Mouse (Mus musculus): ENCODE measurements around the gene Abhd6. TPM values are rescaled to one million over a fixed set of nuclear protein-coding genes. Genes with fewer than 3 reads are reported as not detected.

The Abhd6 gene
- polyA plus RNA-seq, 1 experiment from 2014 or later, result 21.4 TPM

DNA sequence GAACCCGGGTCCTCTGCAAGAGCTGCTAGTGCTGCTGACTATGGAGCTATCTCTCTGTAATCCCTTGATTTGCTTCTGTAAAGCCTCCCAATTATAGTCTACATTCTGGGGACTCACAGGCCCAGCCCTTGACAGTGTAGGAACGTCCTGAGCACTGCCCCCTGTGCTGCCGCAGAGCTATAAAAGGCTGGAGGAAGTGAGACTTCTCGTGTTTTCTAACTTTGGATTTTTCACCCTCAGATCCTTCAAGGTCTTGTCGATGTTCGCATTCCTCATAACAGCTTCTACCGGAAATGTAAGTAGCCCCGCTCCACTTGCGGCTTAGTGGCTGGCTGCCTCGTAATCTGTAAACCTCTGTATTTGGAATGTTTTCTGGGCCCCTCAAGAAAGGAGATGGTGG, 46.6 kb downstream of the Abhd6 start:
- Histone ChIP-seq H3K27ac (no peak overlapping the region), H3K9ac (no peak overlapping the region), H3K4me2 (replicated peaks) (no peak overlapping the region), H3K4me1 (no peaks in the 10 kb centered on the region), H3K36me3 (peaks cover 17% of the 10 kb centered on the region), H3K4me3 (no peak overlapping the region), H3K27me3 (no peaks in the 10 kb centered on the region), H3K9me3 (no peaks in the 10 kb centered on the region)
- 90% methylated on average over 10 of the region's 10 CpGs for WGBS
- no peak for ATAC-seq (ENCODE audit: insufficient number of reproducible peaks, insufficient read depth, low FRiP score, low TSS enrichment)

- no peak for ATAC-seq (ENCODE audit: insufficient number of reproducible peaks, insufficient read depth, low FRiP score, low TSS enrichment)
- peaks cover 22% of the 10 kb centered on the region for H3K36me3 ChIP-seq
- WGBS, result 90% methylated on average over 2 of the region's 2 CpGs
Observed at GRCm38 (mm10) chr14:8051869-8052268, 49.2 kb downstream of the Abhd6 start.

GRCm38 (mm10) chr14:8052661-8053060, 50.0 kb downstream of the Abhd6 start:
- Histone ChIP-seq H3K9ac (no peak overlapping the region), H3K27ac (no peak overlapping the region), H3K4me3 (no peak overlapping the region), H3K36me3 (peaks cover 16% of the 10 kb centered on the region; the same call in 1 of the 2 replicates), H3K4me2 (replicated peaks) (no peak overlapping the region), H3K9me3 (no peaks in the 10 kb centered on the region), H3K4me1 (no peaks in the 10 kb centered on the region), H3K27me3 (no peaks in the 10 kb centered on the region)
- no peak for ATAC-seq (ENCODE audit: insufficient number of reproducible peaks, insufficient read depth, low FRiP score, low TSS enrichment)
- 95% methylated on average over 7 of the region's 7 CpGs for whole genome bisulfite sequencing

More at GRCm38 (mm10) chr14:8051869-8052268, 49.2 kb downstream of the Abhd6 start:
- H3K4me2 ChIP-seq (replicated peaks), result no peak overlapping the region
- no peaks in the 10 kb centered on the region for H3K9me3 ChIP-seq
- no peak overlapping the region for H3K4me3 ChIP-seq
- H3K27ac ChIP-seq, result no peak overlapping the region
- H3K27me3 ChIP-seq, result no peaks in the 10 kb centered on the region
- no peak overlapping the region for H3K9ac ChIP-seq
- H3K4me1 ChIP-seq, result no peaks in the 10 kb centered on the region

DNA sequence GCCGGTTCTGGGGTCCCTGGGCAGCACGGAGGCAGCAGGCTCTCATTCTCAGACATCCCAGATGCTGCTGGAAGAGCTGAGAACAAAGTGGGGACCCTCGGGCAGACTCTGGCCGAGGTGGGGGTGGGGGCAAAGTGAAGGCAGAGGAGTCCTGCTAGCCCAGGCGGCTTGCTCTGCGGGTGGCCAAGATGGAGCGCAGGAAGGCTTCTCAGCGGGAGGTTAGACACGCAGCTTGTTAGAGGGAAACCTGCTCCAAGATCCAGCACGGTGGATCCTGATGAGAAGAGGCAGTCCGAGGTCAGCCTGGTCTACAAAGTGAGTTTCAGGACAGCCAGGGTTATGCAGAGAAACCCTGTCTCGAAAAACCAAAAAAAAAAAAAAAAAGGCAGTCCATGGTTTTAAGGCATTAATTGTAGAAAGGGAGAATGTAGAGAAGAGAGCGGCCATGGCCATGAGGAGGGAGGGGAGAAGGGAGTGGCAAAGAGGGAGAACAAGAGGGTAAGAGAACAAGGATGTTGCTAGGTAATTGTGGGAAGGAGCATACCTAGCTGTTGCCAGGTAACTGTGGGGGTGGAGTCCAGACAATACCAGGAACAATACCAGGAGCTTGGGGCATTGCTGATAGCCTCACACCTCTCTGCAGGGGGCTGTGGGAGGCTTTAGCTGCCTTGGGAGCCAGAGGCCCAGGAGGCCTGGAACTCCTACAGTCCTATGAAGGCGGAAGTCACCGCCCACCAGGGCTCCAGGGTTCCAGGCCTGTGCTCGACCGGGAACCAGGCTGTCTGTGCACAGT, 51.8 kb downstream of the Abhd6 start:
- no peak overlapping the region for H3K9ac ChIP-seq
- no peak overlapping the region for H3K4me3 ChIP-seq
- no peaks in the 10 kb centered on the region for H3K4me1 ChIP-seq
- WGBS, result 31% methylated on average over 17 of the region's 17 CpGs
- 0 out of 2 replicates have a peak, but pooled peaks have one; percentile 35 for ATAC-seq (ENCODE audit: insufficient number of reproducible peaks, insufficient read depth, low FRiP score, low TSS enrichment)
- H3K9me3 ChIP-seq, result no peaks in the 10 kb centered on the region
- peaks cover 7% of the 10 kb centered on the region; the same call in 1 of the 2 replicates for H3K36me3 ChIP-seq
- no peak overlapping the region for H3K27ac ChIP-seq
- H3K27me3 ChIP-seq, result no peaks in the 10 kb centered on the region
- H3K4me2 ChIP-seq (replicated peaks), result no peak overlapping the region

DNA sequence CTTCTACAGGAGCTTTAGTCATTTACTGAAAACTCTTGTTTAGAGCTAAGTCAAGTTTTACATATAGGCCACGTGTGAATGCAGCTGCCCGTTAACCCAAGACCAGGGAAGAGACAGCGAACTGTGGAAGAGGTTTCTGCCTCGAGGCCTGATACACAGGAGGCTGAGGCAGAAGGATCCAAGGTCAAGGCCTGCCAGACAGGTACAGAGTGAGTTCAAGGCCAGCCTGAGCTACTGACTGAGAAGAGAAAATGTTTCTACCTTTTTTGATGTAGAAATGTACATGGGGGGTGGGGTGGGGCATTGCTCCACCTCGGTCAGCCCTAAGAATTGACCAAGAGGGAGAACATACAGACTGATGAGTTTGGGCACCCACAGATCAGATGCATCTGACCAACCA, 53.4 kb downstream of the Abhd6 start:
- H3K9me3 ChIP-seq, result no peaks in the 10 kb centered on the region
- 87% methylated on average over 5 of the region's 5 CpGs for WGBS
- peaks cover 4% of the 10 kb centered on the region; the same call in 1 of the 2 replicates for H3K36me3 ChIP-seq
- ATAC-seq (ENCODE audit: insufficient number of reproducible peaks, insufficient read depth, low FRiP score, low TSS enrichment), result no peak
- no peaks in the 10 kb centered on the region for H3K4me1 ChIP-seq
- no peak overlapping the region for H3K4me2 ChIP-seq (replicated peaks)
- no peaks in the 10 kb centered on the region for H3K27me3 ChIP-seq
- H3K4me3 ChIP-seq, result no peak overlapping the region
- no peak overlapping the region for H3K27ac ChIP-seq
- no peak overlapping the region for H3K9ac ChIP-seq

GRCm38 (mm10) chr14:8059938-8060337, 57.2 kb downstream of the Abhd6 start:
- no peak overlapping the region for H3K27ac ChIP-seq
- 90% methylated on average over 7 of the region's 7 CpGs for WGBS

GRCm38 (mm10) chr14:8062076-8062475, 59.4 kb downstream of the Abhd6 start:
- H3K4me2 ChIP-seq (replicated peaks), result no peak overlapping the region
- H3K27ac ChIP-seq, result no peak overlapping the region
- H3K4me3 ChIP-seq, result no peak overlapping the region
- WGBS, result 37% methylated on average over 3 of the region's 3 CpGs
- ATAC-seq (ENCODE audit: insufficient number of reproducible peaks, insufficient read depth, low FRiP score, low TSS enrichment), result no peak
- peaks cover 6% of the 10 kb centered on the region; the same call in 1 of the 2 replicates for H3K4me1 ChIP-seq
- no peaks in the 10 kb centered on the region for H3K36me3 ChIP-seq
- H3K9me3 ChIP-seq, result no peaks in the 10 kb centered on the region
- no peaks in the 10 kb centered on the region for H3K27me3 ChIP-seq
- no peak overlapping the region for H3K9ac ChIP-seq

More at GRCm38 (mm10) chr14:8059938-8060337, 57.2 kb downstream of the Abhd6 start:
- Histone ChIP-seq H3K4me1 (peaks cover 6% of the 10 kb centered on the region; the same call in 1 of the 2 replicates), H3K9me3 (no peaks in the 10 kb centered on the region), H3K4me2 (replicated peaks) (no peak overlapping the region), H3K36me3 (0 out of 2 replicates have a peak, but pooled peaks cover 4% of the 10 kb centered on the region), H3K4me3 (no peak overlapping the region), H3K9ac (no peak overlapping the region), H3K27me3 (no peaks in the 10 kb centered on the region)
- ATAC-seq (ENCODE audit: insufficient number of reproducible peaks, insufficient read depth, low FRiP score, low TSS enrichment), result no peak

DNA sequence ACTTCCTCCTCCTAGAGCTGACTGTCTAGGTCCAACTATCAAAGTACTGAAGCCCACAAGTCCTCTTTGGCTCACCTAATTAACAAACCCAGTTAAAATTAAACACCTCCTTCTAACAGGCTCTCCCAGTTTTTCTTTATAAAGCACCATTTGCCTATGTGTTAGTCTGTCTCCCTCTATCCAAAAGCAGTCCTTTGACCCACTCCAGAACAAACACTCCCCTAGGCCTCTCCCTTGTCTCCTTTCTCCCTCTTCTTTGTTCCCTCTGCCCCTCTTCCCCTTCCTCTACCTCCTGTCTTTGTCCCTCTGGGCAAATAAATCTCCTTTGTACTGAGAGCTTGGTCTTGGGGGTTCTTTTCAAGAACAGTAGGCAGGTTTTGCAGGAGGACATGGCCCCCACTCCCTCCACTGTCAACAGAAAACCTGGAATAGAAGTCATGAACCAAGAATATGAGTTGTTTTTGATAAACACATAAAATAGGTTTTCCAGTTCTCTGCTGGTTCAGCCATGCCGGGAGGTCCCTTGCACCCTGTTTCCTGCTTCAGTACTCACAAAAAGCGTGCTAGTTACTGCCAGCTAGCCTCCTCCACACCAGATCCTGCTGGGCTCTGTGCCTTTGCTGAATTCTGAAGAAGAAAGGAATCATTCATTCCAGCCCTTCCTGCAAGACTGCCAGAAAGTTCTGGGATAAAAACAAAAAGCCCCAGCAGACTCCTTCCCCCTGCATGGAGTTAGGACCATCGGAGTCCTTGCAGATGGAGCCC, 60.0 kb downstream of the Abhd6 start:
- Histone ChIP-seq H3K4me1 (peaks cover 6% of the 10 kb centered on the region; the same call in 1 of the 2 replicates), H3K9ac (no peak overlapping the region), H3K27ac (no peak overlapping the region), H3K9me3 (no peaks in the 10 kb centered on the region), H3K36me3 (no peaks in the 10 kb centered on the region), H3K27me3 (no peaks in the 10 kb centered on the region), H3K4me3 (no peak overlapping the region), H3K4me2 (replicated peaks) (no peak overlapping the region)
- no peak for ATAC-seq (ENCODE audit: insufficient number of reproducible peaks, insufficient read depth, low FRiP score, low TSS enrichment)
- WGBS, result 37% methylated on average over 3 of the region's 3 CpGs

GRCm38 (mm10) chr14:8063835-8064785, 61.4 kb downstream of the Abhd6 start:
- 89% methylated on average over 8 of the region's 8 CpGs for WGBS
- Histone ChIP-seq H3K27me3 (no peaks in the 10 kb centered on the region), H3K36me3 (no peaks in the 10 kb centered on the region), H3K9me3 (no peaks in the 10 kb centered on the region), H3K4me2 (replicated peaks) (no peak overlapping the region), H3K27ac (no peak overlapping the region), H3K9ac (no peak overlapping the region), H3K4me3 (no peak overlapping the region), H3K4me1 (peaks cover 6% of the 10 kb centered on the region; the same call in 1 of the 2 replicates)
- no peak for ATAC-seq (ENCODE audit: insufficient number of reproducible peaks, insufficient read depth, low FRiP score, low TSS enrichment)

GRCm38 (mm10) chr14:8080165-8080679, 77.5 kb downstream of the Abhd6 start, which contains the start of gene Rpp14:
Rpp14 (plus strand) TSS chr14:8080367.
- H3K4me2 ChIP-seq (replicated peaks), result peak within 1 kb of the TSS; percentile 90
- peaks cover 14% of the 10 kb centered on the region for H3K36me3 ChIP-seq
- no peaks in the 10 kb centered on the region for H3K27me3 ChIP-seq
- H3K9me3 ChIP-seq, result no peaks in the 10 kb centered on the region
- peaks cover 15% of the 10 kb centered on the region; the same call in 1 of the 2 replicates for H3K4me1 ChIP-seq
- H3K9ac ChIP-seq, result peak within 1 kb of the TSS; percentile 80
- H3K4me3 ChIP-seq, result peak within 1 kb of the TSS; percentile 72
- under 1% methylated on average over 47 of the region's 47 CpGs for WGBS
- peak within 1 kb of the TSS; percentile 96 for H3K27ac ChIP-seq
- ATAC-seq (ENCODE audit: insufficient number of reproducible peaks, insufficient read depth, low FRiP score, low TSS enrichment), result peak; percentile 90

Data from embryonic facial prominence, embryonic 12.5 days (tissue).